Mouse (Mus musculus) layer of hippocampus, adult 18-20 months (tissue): ENCODE data around the gene Mrgprf. TPM values are rescaled to one million over a fixed set of nuclear protein-coding genes. Genes with fewer than 3 reads are reported as not detected.

ENCODE experiments used
- DNase-seq, 2 experiments: peaks; one replicate each; pipeline ENCODE4 v3.0.0; 2022; ENCODE audit warnings: low spot score in 2 of 2
- total RNA-seq, 2 experiments: library from RNA; stranded (reverse); gene quantifications; 2 replicates each; pipeline ENCODE4 v1.2.3; 2021

The Mrgprf gene
- total RNA-seq, 2 experiments from 2014 or later, result 0.76 to 0.79 TPM

DNA sequence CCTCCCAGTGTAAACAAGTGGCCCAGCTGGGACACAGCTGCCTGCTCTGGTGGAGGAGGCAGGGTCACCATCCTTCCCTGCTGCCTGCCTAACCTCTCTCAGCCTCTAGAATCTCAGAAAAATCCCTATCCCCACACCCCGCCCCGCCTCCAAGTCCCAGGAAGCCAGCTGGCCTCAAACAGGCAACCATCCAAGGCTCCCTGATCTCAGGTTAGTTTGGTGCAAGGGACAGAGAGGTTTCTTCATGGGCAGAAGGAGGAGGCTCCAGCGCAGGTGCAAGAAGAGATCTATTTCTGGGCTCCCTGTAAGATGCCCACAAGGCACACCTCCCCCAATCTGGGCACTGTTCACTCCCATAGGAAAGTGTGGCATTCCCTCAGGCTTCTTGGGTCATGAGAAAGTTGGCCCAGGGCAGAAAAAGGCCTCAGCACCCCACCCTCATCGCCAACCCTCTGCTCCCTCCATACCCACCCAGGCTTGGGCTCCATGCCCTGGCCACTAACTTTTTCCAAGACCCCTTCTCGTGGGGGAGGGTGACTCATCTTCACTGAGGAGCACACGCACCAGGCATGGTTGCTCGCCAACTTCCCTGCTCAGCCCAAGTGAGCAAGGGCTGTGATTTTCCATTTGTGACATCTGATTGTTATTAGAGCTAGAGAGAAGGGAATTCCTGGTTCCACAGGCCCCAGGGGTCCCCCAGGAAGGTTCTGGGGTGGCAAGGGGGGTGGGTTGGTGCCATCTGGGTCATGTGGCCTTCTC is 887 bp upstream of the Mrgprf start:
- peak in 1 of 2 experiments; percentile 33 for DNase-seq

DNA sequence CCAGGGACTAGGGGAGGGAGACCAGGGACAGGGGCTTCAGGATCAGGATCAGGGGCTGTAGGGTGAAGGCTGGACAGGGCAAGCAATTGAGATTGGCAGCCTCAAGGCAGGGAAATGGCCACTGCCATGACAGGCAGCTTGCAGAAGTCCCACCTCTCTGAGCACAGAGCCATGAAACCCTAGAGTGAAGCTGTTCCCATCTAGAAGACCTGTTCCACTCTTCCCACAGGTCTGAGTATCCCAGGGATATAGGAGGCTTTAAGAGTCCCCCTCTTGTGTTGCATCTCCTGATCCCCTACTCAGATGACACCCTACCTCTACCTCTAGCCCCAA is 346 bp downstream of the Mrgprf start:
- no peak for DNase-seq

DNA sequence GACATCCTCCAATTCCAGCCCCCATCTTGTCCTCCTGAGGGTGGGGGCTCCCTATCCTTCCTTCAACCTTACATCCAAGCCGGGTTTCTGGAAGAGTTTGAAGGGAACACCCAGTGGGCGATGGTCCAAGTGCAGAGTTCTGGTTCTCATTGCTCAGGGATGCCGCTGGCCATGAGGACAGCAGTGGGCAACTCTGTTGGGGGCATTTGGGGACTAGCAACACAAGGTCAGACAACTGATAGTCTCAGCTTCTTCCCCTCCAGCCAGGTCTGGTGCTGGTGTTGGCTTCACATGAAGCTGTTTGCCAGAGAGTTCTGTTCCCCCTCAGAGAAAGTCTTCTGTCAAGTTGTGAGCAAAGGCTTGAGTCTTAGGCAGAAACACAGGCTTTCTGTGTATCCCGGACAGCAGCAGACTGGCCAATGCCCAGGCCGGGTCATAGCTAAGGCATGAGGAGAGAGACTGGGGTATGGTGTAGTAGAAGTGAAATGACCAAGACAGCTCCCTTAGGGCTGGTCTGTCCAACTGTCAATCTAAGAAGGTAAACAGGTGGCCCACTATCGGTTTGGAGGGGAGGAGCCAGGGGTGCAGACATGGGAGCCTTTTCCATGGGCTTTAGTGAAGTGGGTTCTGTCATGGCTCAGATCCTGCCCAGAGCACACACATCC is 845 bp downstream of the Mrgprf start:
- no peak for DNase-seq

DNA sequence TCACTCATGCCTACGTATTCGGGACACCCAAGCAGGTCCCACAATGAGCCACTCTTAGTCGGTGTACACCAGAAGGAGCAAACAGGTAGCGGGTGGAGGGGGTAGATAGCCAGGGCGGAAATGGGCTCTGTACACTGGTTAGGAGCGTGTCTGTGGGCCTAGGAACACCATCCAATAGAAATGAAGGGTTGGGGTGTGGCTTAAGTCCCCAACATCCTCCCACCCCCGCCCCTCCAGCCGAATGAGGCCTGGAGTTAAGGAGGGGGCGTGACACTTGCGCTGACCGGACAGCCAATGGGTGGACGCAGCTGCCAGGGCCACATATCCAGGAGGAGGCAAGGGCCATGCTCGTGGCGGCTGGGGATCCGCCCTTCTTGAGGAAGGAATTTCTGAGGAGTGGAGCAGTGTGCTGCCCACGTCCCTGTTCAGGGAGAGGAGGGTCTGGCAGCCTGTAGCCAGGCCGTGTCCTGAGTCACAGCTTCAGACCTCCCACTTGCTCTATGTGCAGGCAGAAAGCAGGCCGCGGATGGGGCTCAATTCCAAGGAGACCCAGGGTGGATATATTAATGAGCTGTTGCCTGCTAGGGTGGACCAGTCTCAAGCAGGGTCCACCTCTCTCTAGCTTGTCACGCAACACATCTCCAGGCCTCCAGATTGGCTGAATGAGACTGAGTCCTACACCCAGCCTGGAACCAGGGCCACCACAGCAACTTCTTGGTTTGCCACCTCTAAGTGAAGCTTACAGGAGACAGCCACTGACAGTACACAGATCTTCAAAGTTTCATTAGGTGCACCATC is 2.1 kb downstream of the Mrgprf start:
- no peak for DNase-seq

DNA sequence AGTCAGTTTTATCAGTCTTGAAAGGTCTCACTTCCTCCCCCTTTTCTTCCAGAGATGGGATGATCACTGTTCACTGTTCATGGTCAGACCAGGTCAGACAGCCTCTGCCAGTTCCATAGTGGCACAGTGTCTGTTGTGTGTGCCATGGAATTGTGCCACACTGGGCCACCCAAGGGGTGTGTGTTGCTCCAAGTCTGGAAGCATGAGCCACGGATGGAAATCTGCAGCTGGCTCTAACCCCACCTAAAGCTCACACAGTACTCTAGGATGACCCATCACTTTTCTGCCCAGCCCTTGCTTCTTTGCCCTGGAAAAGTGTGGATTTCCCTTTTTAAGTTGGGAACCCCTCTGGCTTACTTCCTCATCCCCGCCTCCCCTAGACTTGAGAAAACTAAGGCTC is 3.5 kb downstream of the Mrgprf start:
- no peak for DNase-seq

DNA sequence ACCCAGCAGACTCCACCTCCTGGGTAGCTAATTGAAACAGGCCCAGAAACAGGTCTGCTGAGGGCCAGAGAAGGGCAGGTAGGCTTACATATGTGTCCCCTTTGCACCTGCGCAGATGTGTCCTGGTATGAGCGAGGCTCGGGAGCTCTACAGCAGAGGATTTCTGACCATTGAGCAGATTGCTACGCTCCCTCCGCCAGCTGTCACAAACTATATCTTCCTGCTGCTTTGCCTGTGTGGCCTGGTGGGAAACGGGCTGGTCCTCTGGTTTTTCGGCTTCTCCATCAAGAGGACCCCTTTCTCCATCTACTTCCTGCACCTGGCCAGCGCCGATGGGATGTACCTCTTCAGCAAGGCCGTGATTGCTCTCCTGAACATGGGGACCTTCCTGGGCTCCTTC is 7.0 kb downstream of the Mrgprf start:
- no peak for DNase-seq

DNA sequence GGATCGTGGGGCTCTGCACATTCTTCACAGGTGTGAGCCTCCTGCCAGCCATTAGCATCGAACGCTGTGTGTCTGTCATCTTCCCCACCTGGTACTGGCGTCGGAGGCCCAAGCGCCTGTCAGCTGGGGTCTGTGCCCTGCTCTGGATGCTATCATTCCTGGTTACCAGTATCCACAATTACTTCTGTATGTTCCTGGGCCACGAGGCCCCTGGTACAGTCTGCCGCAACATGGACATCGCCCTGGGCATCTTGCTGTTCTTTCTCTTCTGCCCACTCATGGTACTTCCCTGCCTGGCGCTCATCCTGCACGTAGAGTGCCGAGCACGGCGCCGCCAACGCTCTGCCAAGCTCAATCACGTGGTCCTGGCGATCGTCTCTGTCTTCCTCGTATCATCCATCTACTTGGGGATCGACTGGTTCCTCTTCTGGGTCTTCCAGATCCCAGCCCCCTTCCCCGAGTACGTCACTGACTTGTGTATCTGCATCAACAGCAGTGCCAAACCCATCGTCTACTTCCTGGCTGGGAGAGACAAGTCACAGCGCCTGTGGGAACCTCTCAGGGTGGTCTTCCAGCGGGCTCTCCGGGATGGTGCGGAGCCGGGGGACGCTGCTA is 7.5 kb downstream of the Mrgprf start:
- peak in 1 of 2 experiments; percentile 51 for DNase-seq

DNA sequence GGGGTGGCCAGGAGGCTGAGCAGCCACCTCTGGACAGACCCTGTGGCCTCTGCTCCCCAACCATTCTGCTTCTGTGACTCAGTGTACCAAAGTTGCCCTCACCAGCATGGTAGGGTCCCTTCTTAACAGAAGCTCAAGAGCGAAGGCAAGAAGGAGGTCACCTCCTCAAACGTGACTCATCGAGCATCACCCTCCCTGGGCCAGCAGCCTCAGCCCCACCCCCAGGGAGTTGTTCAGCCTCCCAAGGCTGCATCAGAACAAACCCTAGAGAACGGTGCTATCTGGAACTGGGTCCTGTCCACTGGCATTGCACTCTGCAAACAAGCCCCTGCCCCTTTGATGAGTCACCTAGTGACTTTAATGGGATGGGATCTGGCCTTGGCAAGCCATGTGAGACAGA is 8.2 kb downstream of the Mrgprf start:
- no peak for DNase-seq

DNA sequence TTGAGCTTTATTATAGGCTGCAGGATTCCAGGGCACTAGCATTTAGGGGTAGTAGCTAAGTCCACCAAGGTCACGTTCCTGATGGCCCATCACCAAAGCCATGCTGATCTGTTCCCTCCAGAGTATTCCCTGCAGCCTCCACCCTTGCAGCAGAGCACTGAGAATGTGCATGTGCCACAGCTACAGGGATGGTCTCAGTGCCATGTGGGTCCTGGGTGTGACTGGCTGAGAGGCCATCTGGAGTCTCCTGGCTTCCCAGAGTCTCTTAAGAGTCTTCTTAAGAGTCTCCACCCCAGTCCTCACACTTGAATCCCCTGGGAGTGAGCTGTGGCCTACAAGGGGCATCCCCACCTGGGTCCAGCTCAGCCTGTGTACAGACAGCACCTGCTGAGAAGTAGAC is 9.2 kb downstream of the Mrgprf start:
- DNase-seq, result no peak

DNA sequence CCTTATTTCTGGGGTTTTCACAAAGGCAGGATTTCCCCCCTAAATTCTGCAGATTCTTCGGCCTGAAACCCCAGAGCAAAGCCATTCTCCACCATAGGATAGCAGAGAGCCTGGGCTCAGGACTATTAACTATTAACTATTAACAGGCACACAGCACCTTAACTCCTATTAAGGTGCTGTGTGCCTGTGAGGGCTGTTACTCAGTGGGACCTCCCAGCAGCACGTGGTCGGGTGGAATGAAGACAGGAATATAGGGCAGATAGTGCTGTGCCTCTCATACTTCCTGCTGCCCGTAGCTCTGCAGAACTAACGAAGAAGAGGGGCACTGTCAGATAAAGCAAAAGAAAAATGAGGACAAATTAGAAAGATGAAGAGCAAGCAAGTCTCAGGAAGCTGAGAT is 9.9 kb downstream of the Mrgprf start:
- DNase-seq, result no peak

DNA sequence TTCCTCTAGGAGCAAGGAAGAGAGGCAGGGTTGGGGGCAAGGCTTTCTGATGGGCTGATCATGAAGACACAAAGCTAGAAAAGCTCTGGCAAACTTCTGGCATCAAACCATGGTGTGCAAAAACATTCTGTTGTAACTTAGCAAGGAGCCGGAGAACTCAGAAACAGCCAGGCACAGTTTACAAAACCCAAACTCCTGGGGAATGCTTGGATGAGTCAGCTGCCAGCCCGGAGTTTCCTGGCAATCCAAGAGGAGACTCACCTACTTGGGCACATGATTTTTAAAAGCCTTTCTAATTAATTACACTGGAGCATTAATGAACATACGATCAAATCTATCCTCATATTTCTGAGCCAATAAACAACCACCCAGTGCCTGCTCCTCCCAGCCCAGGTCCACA is 11.5 kb downstream of the Mrgprf start:
- no peak for DNase-seq

DNA sequence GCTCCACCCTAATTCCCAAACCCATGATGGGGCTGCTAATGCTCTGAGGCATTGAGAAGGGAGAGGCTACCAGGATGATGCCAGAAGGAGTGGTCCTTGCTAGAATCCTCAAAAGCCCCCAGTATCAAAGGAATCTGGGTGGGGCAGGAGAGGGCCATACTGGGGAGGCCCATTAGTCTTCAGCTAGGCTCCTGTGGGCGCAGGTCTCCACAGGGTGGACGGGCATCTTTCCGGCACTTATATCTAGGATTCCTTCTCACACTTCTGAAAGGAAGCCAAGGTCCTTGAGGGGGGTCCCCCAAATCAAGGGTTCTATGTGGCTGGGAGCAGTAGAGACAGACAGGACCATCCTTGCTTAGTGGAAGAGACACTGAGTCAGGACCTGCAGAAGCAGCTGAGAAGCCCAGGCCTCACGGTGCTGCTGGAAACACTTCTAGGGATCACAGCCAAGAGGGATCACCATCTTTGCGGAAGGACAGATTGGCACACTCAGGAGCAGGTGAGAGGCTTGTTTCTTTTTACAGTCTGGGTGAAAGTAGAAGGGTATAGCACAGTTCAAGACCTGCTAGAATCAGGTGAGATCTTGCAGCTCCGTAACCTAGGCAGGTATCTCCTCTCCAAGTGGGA is 14.3 kb downstream of the Mrgprf start, which contains the start of gene Mrgprd:
Gene Mrgprd, plus strand, starts transcription at position 51 of the 627 bp plus-strand sequence.
- no peak for DNase-seq

DNA sequence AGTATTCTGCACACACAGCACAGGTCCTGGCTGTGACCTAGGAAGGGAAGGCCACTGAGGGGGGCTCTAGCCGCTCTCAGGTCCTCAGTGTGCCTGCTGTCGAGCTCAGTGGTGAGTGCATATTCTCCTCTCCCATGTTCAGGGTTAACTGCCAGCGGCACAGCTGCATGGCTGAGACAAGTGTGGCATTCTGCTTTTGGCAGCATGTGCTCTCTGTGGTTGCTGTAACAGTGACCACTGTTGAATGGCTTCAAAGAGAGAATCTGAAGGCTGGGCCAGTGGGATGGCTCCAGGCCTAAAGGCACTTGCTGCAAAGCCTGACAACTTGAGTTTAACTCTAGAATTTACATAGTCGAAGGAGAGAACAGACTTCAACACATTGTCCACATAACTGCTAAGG is 16.9 kb downstream of the Mrgprf start:
- DNase-seq, result no peak

DNA sequence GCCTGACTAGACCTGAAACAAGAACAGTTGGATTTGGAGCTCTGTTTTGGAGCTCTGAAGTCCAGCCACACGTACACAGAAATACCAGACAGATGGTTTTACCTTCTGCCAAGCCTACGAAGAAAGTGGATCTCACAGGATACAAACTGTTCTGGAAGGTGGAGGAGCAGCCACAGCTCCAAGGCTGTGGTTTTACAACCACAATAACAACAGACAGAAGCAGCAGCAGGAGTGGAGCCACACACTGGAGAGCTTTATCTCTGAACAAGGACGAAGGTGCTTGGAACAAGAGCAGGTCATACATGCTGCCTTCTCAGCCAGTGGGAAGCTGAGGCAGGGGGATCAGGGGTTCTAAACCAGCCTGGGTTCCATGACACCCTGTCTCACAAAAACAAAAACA is 18.9 kb downstream of the Mrgprf start:
- DNase-seq, result peak in 1 of 2 experiments; percentile 28

DNA sequence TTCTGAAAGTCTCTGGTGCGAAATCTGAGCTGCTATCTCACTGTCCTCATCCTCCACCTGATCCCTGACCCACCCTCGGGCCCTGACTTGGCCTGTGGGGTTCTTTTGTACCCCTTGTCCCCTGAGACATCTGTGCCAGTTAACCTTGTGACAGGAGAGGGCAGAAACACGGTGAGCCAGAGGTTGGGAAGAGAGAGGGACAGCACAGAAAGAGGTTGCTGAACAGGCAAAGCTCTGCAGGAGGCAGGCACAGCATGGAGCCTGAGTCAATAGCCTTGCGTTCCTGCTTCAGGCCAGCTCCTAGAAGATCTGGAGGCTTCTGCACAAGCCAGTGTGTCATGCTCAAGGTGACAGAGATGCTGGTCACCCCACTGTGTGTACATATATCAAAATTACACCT is 23.0 kb downstream of the Mrgprf start:
- no peak for DNase-seq

DNA sequence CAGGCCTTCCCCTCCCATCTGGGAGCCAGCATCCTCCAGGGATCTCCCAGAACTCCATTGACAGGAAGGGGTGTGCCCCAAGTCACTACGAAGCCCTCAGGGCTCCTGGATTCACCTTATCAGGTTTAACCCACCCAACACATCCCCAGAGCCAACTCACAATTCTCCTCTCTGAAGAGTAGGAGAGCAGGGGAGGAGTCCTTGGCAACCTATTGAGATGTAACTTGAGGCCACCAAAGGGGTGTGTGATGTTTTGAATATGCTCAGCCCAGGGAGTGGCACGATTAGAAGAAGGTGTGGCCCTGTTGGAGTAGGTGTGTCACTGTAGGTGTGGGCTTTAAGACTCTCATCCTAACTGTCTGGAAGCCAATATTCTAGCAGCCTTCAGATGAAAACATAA is 25.1 kb downstream of the Mrgprf start:
- DNase-seq, result no peak

DNA sequence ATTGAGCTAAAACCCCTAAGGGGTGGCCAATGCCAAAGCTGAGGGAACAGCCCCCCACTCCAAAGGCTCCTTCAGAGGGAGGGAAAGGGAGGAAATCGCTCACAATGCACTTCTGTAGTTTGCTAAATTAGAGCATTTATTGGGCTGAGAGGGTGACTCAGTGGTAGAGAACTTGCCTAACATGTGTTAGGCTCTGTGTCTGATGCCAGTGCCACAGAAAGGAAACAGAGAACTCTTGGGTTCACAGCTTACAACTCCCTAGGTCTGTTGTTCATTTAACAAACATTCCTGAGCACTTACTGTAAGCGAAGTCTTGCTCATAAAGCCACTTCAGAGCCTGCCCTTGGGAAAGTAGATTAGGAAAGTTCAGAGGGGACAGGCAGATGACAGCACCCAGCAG is 29.4 kb downstream of the Mrgprf start:
- DNase-seq, result no peak

DNA sequence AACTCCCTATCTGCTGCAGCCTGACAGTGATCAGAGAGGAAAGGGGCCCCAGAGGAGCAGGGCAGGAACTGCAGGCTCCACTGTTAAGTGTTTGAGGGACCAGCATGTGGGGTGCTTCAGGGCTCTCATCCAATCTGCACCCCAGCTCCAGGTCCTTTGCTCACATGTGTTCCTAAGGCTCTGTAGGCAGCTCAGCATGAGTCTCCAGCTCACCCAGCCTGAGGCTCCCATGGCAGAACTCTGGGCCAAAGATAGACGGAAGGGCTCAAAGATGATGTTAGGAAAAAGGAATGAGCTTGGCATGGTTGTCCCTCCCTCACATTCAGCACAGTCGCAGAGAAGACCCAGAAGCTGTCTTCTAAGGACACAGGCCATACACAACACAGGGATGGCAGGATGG is 30.0 kb downstream of the Mrgprf start:
- DNase-seq, result no peak

DNA sequence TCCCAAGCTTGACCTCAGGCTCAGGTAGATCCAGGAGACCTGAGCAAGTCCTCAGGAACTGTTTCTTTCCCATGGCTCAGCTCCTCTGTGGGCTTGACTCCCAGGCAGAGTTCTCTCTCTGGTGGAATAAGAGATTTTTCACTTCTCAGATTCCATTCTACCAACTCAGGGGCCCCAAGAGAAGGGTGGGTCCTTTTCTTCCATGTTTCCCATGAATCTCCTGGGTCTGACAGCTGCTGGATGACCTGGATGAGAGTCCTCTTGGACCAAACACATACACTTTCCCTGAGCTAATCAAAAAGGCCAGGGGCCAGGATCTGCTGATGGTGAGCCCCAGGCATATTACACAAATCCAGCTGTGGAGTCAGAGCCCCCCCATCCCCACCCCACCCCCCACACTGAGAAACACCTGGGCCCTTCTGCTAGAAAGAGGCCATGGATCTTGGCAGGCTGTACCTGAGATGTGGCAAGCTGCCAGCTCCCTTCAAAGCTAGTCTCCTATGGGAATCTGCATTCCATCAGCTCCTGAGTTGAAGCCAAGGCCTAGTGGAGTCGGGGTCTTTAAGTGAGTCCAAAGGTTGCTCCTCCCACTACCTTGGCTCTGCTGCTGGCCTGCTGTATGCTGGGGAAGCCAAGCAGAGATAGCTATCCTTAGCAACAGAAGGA is 31.9 kb downstream of the Mrgprf start:
- no peak for DNase-seq

DNA sequence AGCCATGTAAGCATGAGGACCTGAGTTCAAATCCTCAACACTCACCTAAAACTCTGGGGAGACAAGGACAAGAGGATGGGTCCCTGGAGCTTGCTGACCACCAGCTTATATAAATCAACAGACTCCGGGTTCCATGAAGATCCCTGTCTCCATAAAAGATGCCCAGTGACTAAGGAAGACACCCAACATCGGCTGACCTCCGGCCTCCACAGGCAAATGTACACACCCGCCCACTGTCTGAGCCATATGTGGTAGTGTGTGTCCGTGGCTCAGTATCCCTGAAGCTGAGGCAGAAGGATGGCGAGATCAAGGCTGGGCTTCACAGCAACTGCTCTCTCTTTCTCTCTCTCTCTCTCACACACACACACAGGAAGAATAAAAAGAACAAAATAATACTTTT is 33.3 kb downstream of the Mrgprf start:
- no peak for DNase-seq
